Mouse (Mus musculus): ENCODE results near the gene Vasp. TPM values are rescaled to one million over a fixed set of nuclear protein-coding genes. Genes with fewer than 3 reads are reported as not detected.

Gene Vasp
- polyA plus RNA-seq, 1 experiment, result 75.7 TPM

GRCm38 (mm10) chr7:19239986-19240385, 31.6 kb downstream of the Vasp start:
- H3K27me3 ChIP-seq (ENCODE audit: control insufficient read depth, insufficient read depth, low read length, poor library complexity, severe bottlenecking), result no peaks in the 10 kb centered on the region
- H3K4me1 ChIP-seq (ENCODE audit: control insufficient read depth, insufficient read depth, low read length), result peaks cover 4% of the 10 kb centered on the region
- no peak overlapping the region for H3K4me3 ChIP-seq (ENCODE audit: low read depth, low read length)
- H3K9me3 ChIP-seq (replicated peaks; ENCODE audit: control insufficient read depth, insufficient read depth, low read length, poor library complexity, severe bottlenecking), result no peaks in the 10 kb centered on the region
- no peaks in the 10 kb centered on the region for H3K36me3 ChIP-seq (ENCODE audit: control insufficient read depth, insufficient read depth, low read length, poor library complexity, severe bottlenecking)
- H3K9ac ChIP-seq (ENCODE audit: low read depth, poor library complexity, severe bottlenecking), result no peak overlapping the region
- H3K27ac ChIP-seq (ENCODE audit: insufficient read depth, low read length), result peak overlapping the region; percentile 62; the same call in 1 of the 2 replicates
- no peak for TF ChIP-seq POLR2A (IDR thresholded peaks at IDR 0.05; ENCODE audit: insufficient read depth, low read length)
- no peak for TF ChIP-seq EP300 (IDR thresholded peaks at IDR 0.05; ENCODE audit: insufficient read depth, low read depth, low read length)
- TF ChIP-seq CTCF (IDR thresholded peaks at IDR 0.05; ENCODE audit: low read depth, low read length), result no peak

DNA sequence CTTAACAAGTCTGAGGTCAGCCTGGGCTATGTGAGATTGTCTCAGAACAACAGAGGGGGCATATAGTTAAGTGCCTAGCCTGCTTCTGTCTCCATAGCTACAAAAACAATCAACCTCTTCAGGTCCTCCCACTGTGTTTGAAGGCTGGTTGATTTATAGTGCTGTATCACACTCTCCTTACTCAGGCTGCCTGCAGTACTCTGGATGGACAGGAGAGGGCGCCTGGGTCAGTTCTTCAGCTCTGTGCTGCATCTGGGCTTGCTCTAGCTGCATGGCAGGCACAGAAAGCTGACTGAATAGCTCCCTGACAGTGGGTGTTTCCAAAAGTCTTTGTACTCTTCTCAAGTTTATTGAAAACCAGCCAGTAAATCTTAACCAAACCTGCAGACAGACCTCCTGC, 32.2 kb downstream of the Vasp start:
- no peak overlapping the region for H3K4me3 ChIP-seq (ENCODE audit: low read depth, low read length)
- no peaks in the 10 kb centered on the region for H3K36me3 ChIP-seq (ENCODE audit: control insufficient read depth, insufficient read depth, low read length, poor library complexity, severe bottlenecking)
- H3K27ac ChIP-seq (ENCODE audit: insufficient read depth, low read length), result peak overlapping the region; percentile 62; the same call in 1 of the 2 replicates
- TF ChIP-seq POLR2A (IDR thresholded peaks at IDR 0.05; ENCODE audit: insufficient read depth, low read length) (no peak), EP300 (IDR thresholded peaks at IDR 0.05; ENCODE audit: insufficient read depth, low read depth, low read length) (0 out of 2 replicates have a peak, but pooled peaks have one; percentile 41), CTCF (IDR thresholded peaks at IDR 0.05; ENCODE audit: low read depth, low read length) (peak; percentile 87)
- H3K4me1 ChIP-seq (ENCODE audit: control insufficient read depth, insufficient read depth, low read length), result peaks cover 4% of the 10 kb centered on the region
- no peaks in the 10 kb centered on the region for H3K27me3 ChIP-seq (ENCODE audit: control insufficient read depth, insufficient read depth, low read length, poor library complexity, severe bottlenecking)
- no peak overlapping the region for H3K9ac ChIP-seq (ENCODE audit: low read depth, poor library complexity, severe bottlenecking)
- no peaks in the 10 kb centered on the region for H3K9me3 ChIP-seq (replicated peaks; ENCODE audit: control insufficient read depth, insufficient read depth, low read length, poor library complexity, severe bottlenecking)

DNA sequence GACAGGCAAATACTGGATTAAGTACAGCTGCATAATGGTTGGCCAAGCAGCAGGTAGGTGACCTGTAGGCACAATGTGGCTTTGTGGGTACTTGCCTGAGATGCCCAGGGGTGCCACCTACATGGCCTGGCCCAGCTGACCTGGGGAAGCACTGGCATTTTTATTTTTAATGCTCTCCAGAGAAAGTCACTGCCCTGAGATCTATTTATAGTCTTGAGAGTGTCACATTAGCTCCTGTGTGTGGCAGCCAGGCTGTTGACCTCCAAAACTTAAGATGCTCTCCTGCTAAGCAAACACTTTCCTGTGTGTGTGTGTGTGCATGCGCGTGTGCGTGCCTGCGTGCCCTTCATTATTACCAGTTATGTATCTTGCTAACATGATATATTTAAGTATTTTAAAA, 33.3 kb downstream of the Vasp start:
- no peak overlapping the region for H3K4me3 ChIP-seq (ENCODE audit: low read depth, low read length)
- no peaks in the 10 kb centered on the region for H3K27me3 ChIP-seq (ENCODE audit: control insufficient read depth, insufficient read depth, low read length, poor library complexity, severe bottlenecking)
- H3K4me1 ChIP-seq (ENCODE audit: control insufficient read depth, insufficient read depth, low read length), result peaks cover 3% of the 10 kb centered on the region
- H3K36me3 ChIP-seq (ENCODE audit: control insufficient read depth, insufficient read depth, low read length, poor library complexity, severe bottlenecking), result no peaks in the 10 kb centered on the region
- H3K27ac ChIP-seq (ENCODE audit: insufficient read depth, low read length), result no peak overlapping the region
- H3K9ac ChIP-seq (ENCODE audit: low read depth, poor library complexity, severe bottlenecking), result no peak overlapping the region
- H3K9me3 ChIP-seq (replicated peaks; ENCODE audit: control insufficient read depth, insufficient read depth, low read length, poor library complexity, severe bottlenecking), result no peaks in the 10 kb centered on the region
- TF ChIP-seq CTCF (IDR thresholded peaks at IDR 0.05; ENCODE audit: low read depth, low read length) (no peak), EP300 (IDR thresholded peaks at IDR 0.05; ENCODE audit: insufficient read depth, low read depth, low read length) (no peak), POLR2A (IDR thresholded peaks at IDR 0.05; ENCODE audit: insufficient read depth, low read length) (no peak)

DNA sequence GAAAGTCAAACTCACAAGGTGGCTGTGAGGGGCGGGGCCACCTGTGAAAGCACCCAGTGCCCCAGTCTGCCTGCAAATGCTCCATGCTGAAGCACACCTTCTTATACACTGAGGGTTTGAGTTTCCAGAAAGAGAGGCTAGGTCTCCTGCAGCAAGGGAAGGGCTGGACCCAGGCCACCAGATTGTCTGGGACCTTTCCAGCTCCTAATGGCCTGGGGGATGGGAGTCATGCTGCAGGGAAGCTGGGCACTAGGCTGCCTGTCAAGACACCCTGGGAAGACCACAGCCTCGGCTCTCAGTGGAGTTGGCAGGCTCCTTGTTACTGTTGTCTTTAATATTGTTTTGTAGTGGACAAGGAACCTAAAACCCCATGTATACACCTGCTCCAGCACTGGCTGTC, 35.2 kb downstream of the Vasp start:
- Histone ChIP-seq H3K4me3 (ENCODE audit: low read depth, low read length) (no peak overlapping the region), H3K36me3 (ENCODE audit: control insufficient read depth, insufficient read depth, low read length, poor library complexity, severe bottlenecking) (no peaks in the 10 kb centered on the region), H3K9me3 (replicated peaks; ENCODE audit: control insufficient read depth, insufficient read depth, low read length, poor library complexity, severe bottlenecking) (no peaks in the 10 kb centered on the region), H3K4me1 (ENCODE audit: control insufficient read depth, insufficient read depth, low read length) (peaks cover 2% of the 10 kb centered on the region), H3K27me3 (ENCODE audit: control insufficient read depth, insufficient read depth, low read length, poor library complexity, severe bottlenecking) (no peaks in the 10 kb centered on the region), H3K27ac (ENCODE audit: insufficient read depth, low read length) (no peak overlapping the region), H3K9ac (ENCODE audit: low read depth, poor library complexity, severe bottlenecking) (no peak overlapping the region)
- TF ChIP-seq CTCF (IDR thresholded peaks at IDR 0.05; ENCODE audit: low read depth, low read length) (no peak), POLR2A (IDR thresholded peaks at IDR 0.05; ENCODE audit: insufficient read depth, low read length) (no peak), EP300 (IDR thresholded peaks at IDR 0.05; ENCODE audit: insufficient read depth, low read depth, low read length) (no peak)

DNA sequence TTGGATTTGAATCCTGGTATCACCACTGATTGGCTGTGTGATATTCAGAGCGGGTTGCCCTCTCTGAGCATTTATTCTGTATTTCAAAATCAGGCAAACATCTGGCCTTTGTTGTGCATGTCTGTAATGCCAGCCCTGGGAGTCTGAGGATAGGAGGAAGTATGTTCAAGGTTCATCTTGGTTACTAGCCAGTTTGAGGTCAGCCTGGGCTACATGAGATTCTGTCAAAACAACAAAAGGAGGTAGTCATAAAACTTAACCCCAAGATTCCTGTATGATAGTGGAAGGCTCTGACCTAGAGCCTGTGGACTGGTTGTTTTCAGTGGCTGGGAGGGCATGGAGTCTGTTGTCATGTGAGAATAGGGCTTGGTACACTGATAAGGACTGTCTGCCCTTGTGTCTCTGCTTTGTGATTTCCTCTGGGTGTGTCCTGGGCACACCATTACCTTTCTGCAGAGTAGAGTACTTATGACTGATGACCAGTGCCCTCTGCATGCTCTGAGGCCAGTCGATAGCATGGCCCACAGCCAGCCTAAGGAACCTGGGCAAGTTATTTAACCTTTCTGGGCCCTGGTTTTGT, 36.4 kb downstream of the Vasp start:
- H3K9me3 ChIP-seq (replicated peaks; ENCODE audit: control insufficient read depth, insufficient read depth, low read length, poor library complexity, severe bottlenecking), result no peaks in the 10 kb centered on the region
- no peak overlapping the region for H3K9ac ChIP-seq (ENCODE audit: low read depth, poor library complexity, severe bottlenecking)
- no peaks in the 10 kb centered on the region for H3K27me3 ChIP-seq (ENCODE audit: control insufficient read depth, insufficient read depth, low read length, poor library complexity, severe bottlenecking)
- TF ChIP-seq POLR2A (IDR thresholded peaks at IDR 0.05; ENCODE audit: insufficient read depth, low read length), result no peak
- no peak for TF ChIP-seq EP300 (IDR thresholded peaks at IDR 0.05; ENCODE audit: insufficient read depth, low read depth, low read length)
- H3K27ac ChIP-seq (ENCODE audit: insufficient read depth, low read length), result no peak overlapping the region
- no peaks in the 10 kb centered on the region for H3K36me3 ChIP-seq (ENCODE audit: control insufficient read depth, insufficient read depth, low read length, poor library complexity, severe bottlenecking)
- H3K4me3 ChIP-seq (ENCODE audit: low read depth, low read length), result no peak overlapping the region
- peaks cover 2% of the 10 kb centered on the region for H3K4me1 ChIP-seq (ENCODE audit: control insufficient read depth, insufficient read depth, low read length)

- Histone ChIP-seq H3K27me3 (ENCODE audit: control insufficient read depth, insufficient read depth, low read length, poor library complexity, severe bottlenecking) (no peaks in the 10 kb centered on the region), H3K4me3 (ENCODE audit: low read depth, low read length) (no peak overlapping the region), H3K36me3 (ENCODE audit: control insufficient read depth, insufficient read depth, low read length, poor library complexity, severe bottlenecking) (no peaks in the 10 kb centered on the region), H3K9me3 (replicated peaks; ENCODE audit: control insufficient read depth, insufficient read depth, low read length, poor library complexity, severe bottlenecking) (no peaks in the 10 kb centered on the region), H3K27ac (ENCODE audit: insufficient read depth, low read length) (no peak overlapping the region), H3K4me1 (ENCODE audit: control insufficient read depth, insufficient read depth, low read length) (no peaks in the 10 kb centered on the region), H3K9ac (ENCODE audit: low read depth, poor library complexity, severe bottlenecking) (no peak overlapping the region)
- no peak for TF ChIP-seq CTCF (IDR thresholded peaks at IDR 0.05; ENCODE audit: low read depth, low read length)
- no peak for TF ChIP-seq EP300 (IDR thresholded peaks at IDR 0.05; ENCODE audit: insufficient read depth, low read depth, low read length)
- TF ChIP-seq POLR2A (IDR thresholded peaks at IDR 0.05; ENCODE audit: insufficient read depth, low read length), result no peak
Observed at GRCm38 (mm10) chr7:19234652-19235051, 37.0 kb downstream of the Vasp start.

Measured in ES-Bruce4 (cell line).